Mouse (Mus musculus) ES-E14 (cell line): Measurements from ENCODE around the gene Cd59b. TPM values are rescaled to one million over a fixed set of nuclear protein-coding genes. Genes with fewer than 3 reads are reported as not detected.
A peak's percentile ranks its signal among the peaks of the same experiment; 100 is the strongest.
"Not testable (repeated sequence)": the region's sequence is repeated elsewhere in the genome, so short reads cannot be mapped to it uniquely, and the experiment has no call there.

Experiments used
- DNase-seq: peaks from one replicate; pipeline ENCODE4 v3.0.0-alpha.2; 2013; ENCODE audit warnings: low read depth, low spot score
- H3K27ac ChIP-seq: 2 replicates; pipeline ENCODE4 v1.5.1; 2012; ENCODE audit warnings: low read depth, mild to moderate bottlenecking, low read length, moderate library complexity, mixed read lengths; ENCODE audit not compliant: poor library complexity, insufficient read depth, severe bottlenecking
- H3K36me3 ChIP-seq: 2 replicates; pipeline ENCODE4 v1.6.1; 2012; ENCODE audit warnings: mild to moderate bottlenecking, low read length, moderate library complexity, mixed read lengths; ENCODE audit not compliant: control insufficient read depth, poor library complexity, insufficient read depth, severe bottlenecking
- H3K4me1 ChIP-seq, 2 experiments: fragments of 150-350 bp in 1 of 2; sonication (generic) in 1 of 2; 2 replicates each; pipeline ENCODE4 v1.6.1; 2012; ENCODE audit warnings: low read length in 2 of 2, mild to moderate bottlenecking in 1 of 2, mixed read lengths in 1 of 2; ENCODE audit not compliant: control insufficient read depth in 2 of 2, insufficient read depth in 2 of 2, poor library complexity in 1 of 2
- H3K4me3 ChIP-seq, 2 experiments: fragments of 150-350 bp in 1 of 2; sonication (generic) in 1 of 2; 2 replicates each; pipeline ENCODE4 v1.5.1; 2012; ENCODE audit warnings: low read length in 2 of 2, low read depth in 1 of 2, mild to moderate bottlenecking in 1 of 2, mixed read lengths in 1 of 2; ENCODE audit not compliant: insufficient read depth in 1 of 2, poor library complexity in 1 of 2, severe bottlenecking in 1 of 2
- H3K9ac ChIP-seq: 2 replicates; pipeline ENCODE4 v1.6.1; 2012; ENCODE audit warnings: low read depth, mild to moderate bottlenecking, low read length, mixed read lengths; ENCODE audit not compliant: poor library complexity, insufficient read depth, severe bottlenecking
- H3K9me3 ChIP-seq: fragments of 150-350 bp; sonication (generic); 2 replicates; pipeline ENCODE4 v1.6.1; 2012; ENCODE audit warnings: low read depth, mild to moderate bottlenecking, low read length; ENCODE audit not compliant: control insufficient read depth, insufficient read depth
- CHD2 ChIP-seq: IDR thresholded peaks from 2 replicates; pipeline ENCODE4 v1.6.1; 2014; ENCODE audit warnings: mild to moderate bottlenecking, low read depth, low read length, inconsistent platforms
- HCFC1 ChIP-seq: IDR thresholded peaks from 2 replicates; pipeline ENCODE4 v1.6.1; 2012; ENCODE audit warnings: low read length, inconsistent platforms, borderline replicate concordance; ENCODE audit not compliant: insufficient read depth
- MAFK ChIP-seq: IDR thresholded peaks from 2 replicates; pipeline ENCODE4 v1.6.1; 2014; ENCODE audit warnings: mild to moderate bottlenecking, low read depth, low read length, inconsistent platforms; ENCODE audit not compliant: insufficient read depth
- ZC3H11A ChIP-seq: IDR thresholded peaks from 2 replicates; pipeline ENCODE4 v1.6.1; 2012; ENCODE audit warnings: low read depth, mild to moderate bottlenecking, inconsistent platforms, low read length, borderline replicate concordance
- ZNF384 ChIP-seq: IDR thresholded peaks from 2 replicates; pipeline ENCODE4 v1.6.1; 2012; ENCODE audit warnings: low read depth, low read length, inconsistent platforms
- in situ Hi-C, 2 experiments: fragments of 600-800 bp; cut with MboI; formaldehyde crosslinking; loops; one replicate each; pipeline ENCODE4 v1.15.1; 2025; ENCODE audit warnings: low sequenced_read_pairs in 2 of 2, inconsistent platforms in 1 of 2; ENCODE audit not compliant: unreplicated experiment in 2 of 2
- total RNA-seq: library from RNA; depleted of rRNA; stranded (reverse); fragments of 300-350 nt; gene quantifications from 2 replicates; pipeline ENCODE4 v1.2.3, GENCODE M21; 2012

The Cd59b gene
- total RNA-seq, 1 experiment, result 3.5 TPM

GRCm38 (mm10) chr2:104093305-104093704 is 23.7 kb downstream of the Cd59b start:
- Histone ChIP-seq H3K4me3 (no peak overlapping the region), H3K27ac (no peak overlapping the region), H3K9me3 (0 out of 2 replicates have a peak, but pooled peaks cover 6% of the 10 kb centered on the region), H3K9ac (no peak overlapping the region), H3K36me3 (no peaks in the 10 kb centered on the region), H3K4me1 (0 out of 4 replicates have a peak, but pooled peaks cover 0 to 4% of the 10 kb centered on the region in 2 experiments)
- no peak for DNase-seq
- TF ChIP-seq HCFC1 (no peak), CHD2 (no peak), ZC3H11A (no peak), ZNF384 (no peak), MAFK (no peak)
- in situ Hi-C loops, result no loop called here

GRCm38 (mm10) chr2:104095741-104096213 is 26.1 kb downstream of the Cd59b start, which contains the start of gene Cd59a:
Cd59a (plus strand) TSS chr2:104095801.
- peak; percentile 84 for DNase-seq
- Histone ChIP-seq H3K36me3 (no peaks in the 10 kb centered on the region), H3K4me3 (peak within 1 kb of the TSS; percentile 55 to 61), H3K9ac (peak within 1 kb of the TSS; percentile 70), H3K27ac (peak within 1 kb of the TSS; percentile 49), H3K9me3 (0 out of 2 replicates have a peak, but pooled peaks cover 6% of the 10 kb centered on the region), H3K4me1 (peaks cover 3 to 6% of the 10 kb centered on the region in 2 experiments; a peak in 2 of 4 replicates)
- in situ Hi-C loops, result no loop called here
- TF ChIP-seq ZNF384, result no peak
- no peak for TF ChIP-seq HCFC1
- TF ChIP-seq ZC3H11A, result no peak
- no peak for TF ChIP-seq MAFK
- no peak for TF ChIP-seq CHD2

GRCm38 (mm10) chr2:104096256-104096655 is 26.6 kb downstream of the Cd59b start:
- in situ Hi-C loops, result no loop called here
- Histone ChIP-seq H3K9me3 (0 out of 2 replicates have a peak, but pooled peaks cover 6% of the 10 kb centered on the region), H3K27ac (peak overlapping the region; percentile 49), H3K36me3 (no peaks in the 10 kb centered on the region), H3K9ac (peak overlapping the region; percentile 70; the same call in 1 of the 2 replicates), H3K4me3 (peak overlapping the region; percentile 55 to 61), H3K4me1 (peaks cover 3 to 6% of the 10 kb centered on the region in 2 experiments; a peak in 2 of 4 replicates)
- no peak for DNase-seq
- no peak for TF ChIP-seq HCFC1
- TF ChIP-seq ZC3H11A, result no peak

- H3K36me3 ChIP-seq, H3K4me1 ChIP-seq, DNase-seq, H3K27ac ChIP-seq, H3K4me3 ChIP-seq, H3K9me3 ChIP-seq, in situ Hi-C loops, H3K9ac ChIP-seq: not testable (repeated sequence)
Measured at GRCm38 (mm10) chr2:104096796-104097195, 27.1 kb downstream of the Cd59b start.

- H3K4me1 ChIP-seq, H3K36me3 ChIP-seq, H3K9ac ChIP-seq, H3K4me3 ChIP-seq, in situ Hi-C loops, DNase-seq, H3K9me3 ChIP-seq, H3K27ac ChIP-seq: not testable (repeated sequence)
Measured at GRCm38 (mm10) chr2:104097396-104097795, 27.7 kb downstream of the Cd59b start.
